Mouse (Mus musculus) heart, postnatal 0 days (tissue): Measurements from ENCODE around the gene Hectd2. TPM values are rescaled to one million over a fixed set of nuclear protein-coding genes. Genes with fewer than 3 reads are reported as not detected.
A peak's percentile ranks its signal among the peaks of the same experiment; 100 is the strongest.

Source experiments
- ATAC-seq: fragments of 200-750 bp; cut with Nextera tagmentation; 2 replicates; pipeline ENCODE4 v1.8.0; 2017; ENCODE audit warnings: low read depth, moderate number of reproducible peaks, moderate library complexity; ENCODE audit not compliant: insufficient read depth
- DNase-seq: peaks from one replicate; pipeline ENCODE4 v3.0.0-alpha.2; 2016; ENCODE audit warnings: low spot score
- H3K27ac ChIP-seq: fragments of 300-500 bp; sonication (generic); 2 replicates; pipeline ENCODE4 v1.5.1; 2014; ENCODE audit warnings: low read depth, mild to moderate bottlenecking
- H3K27me3 ChIP-seq: fragments of 300-500 bp; sonication (generic); 2 replicates; pipeline ENCODE4 v1.6.1; 2014; ENCODE audit warnings: low read length, mixed read lengths; ENCODE audit not compliant: control insufficient read depth, insufficient read depth
- H3K36me3 ChIP-seq: fragments of 300-500 bp; sonication (generic); replicated peaks from 2 replicates; pipeline ENCODE4 v1.6.1; 2014; ENCODE audit warnings: low read length, mixed read lengths; ENCODE audit not compliant: control insufficient read depth, insufficient read depth
- H3K4me1 ChIP-seq: fragments of 300-500 bp; sonication (generic); 2 replicates; pipeline ENCODE4 v1.6.1; 2014; ENCODE audit warnings: antibody characterized with exemption; ENCODE audit not compliant: control insufficient read depth, insufficient read depth
- H3K4me2 ChIP-seq: fragments of 300-500 bp; sonication (generic); 2 replicates; pipeline ENCODE4 v1.6.1; 2014; ENCODE audit warnings: low read depth, mild to moderate bottlenecking, low read length, moderate library complexity
- H3K4me3 ChIP-seq: fragments of 300-500 bp; sonication (generic); 2 replicates; pipeline ENCODE4 v1.5.1; 2014; ENCODE audit warnings: low read depth, low read length
- H3K9ac ChIP-seq: fragments of 300-500 bp; sonication (generic); replicated peaks from 2 replicates; pipeline ENCODE4 v1.6.1; 2014; ENCODE audit warnings: low read depth, low read length, mixed read lengths
- H3K9me3 ChIP-seq: fragments of 300-500 bp; sonication (generic); replicated peaks from 2 replicates; pipeline ENCODE4 v1.6.1; 2016; ENCODE audit warnings: low read length; ENCODE audit not compliant: control insufficient read depth
- CTCF ChIP-seq: IDR thresholded peaks from 2 replicates; pipeline ENCODE4 v1.5.1; 2016; ENCODE audit warnings: antibody characterized with exemption, control low read depth, low read depth
- EP300 ChIP-seq: IDR thresholded peaks from 2 replicates; pipeline ENCODE4 v1.6.1; 2016; ENCODE audit warnings: antibody characterized with exemption, low read depth
- WGBS: fragments of 180-500 bp; shearing (Covaris S2); extraction: QIAGEN DNeasy Blood & Tissue Kit; methylation state at CpG from one replicate; pipeline ENCODE4 v1.1.7; 2014; 5-methylcytosine and 5-hydroxymethylcytosine counted together
- polyA plus RNA-seq: library from polyadenylated mRNA; unstranded; fragments of >200 nt; fragmentation: Nextera tagmentation; extraction: Ambion mirVana; gene quantifications from 2 replicates; pipeline ENCODE4 v1.2.1, GENCODE M21; 2015
- total RNA-seq: library from RNA; depleted of rRNA; stranded (reverse); fragments of >200 nt; gene quantifications from 2 replicates; pipeline ENCODE4 v1.2.3, GENCODE M21; 2014; ENCODE audit warnings: low replicate concordance; rRNA removed

The Hectd2 gene
- total and polyA plus RNA-seq, 2 experiments from 2014 or later: 1.9 to 3.9 TPM

GRCm38 (mm10) chr19:36669720-36670451 is 115.4 kb downstream of the Hectd2 start:
- Histone ChIP-seq H3K4me2 (no peak overlapping the region), H3K27me3 (no peaks in the 10 kb centered on the region), H3K9ac (0 out of 2 replicates have a peak overlapping the region, but pooled peaks have one; percentile 2), H3K27ac (peak overlapping the region; percentile 85), H3K4me1 (peaks cover 62% of the 10 kb centered on the region), H3K36me3 (no peaks in the 10 kb centered on the region), H3K4me3 (no peak overlapping the region), H3K9me3 (no peaks in the 10 kb centered on the region)
- ATAC-seq (no peak), DNase-seq (peak; percentile 4)
- TF ChIP-seq CTCF: no peak
- no peak for TF ChIP-seq EP300
- 50% methylated on average over 5 of the region's 5 CpGs for WGBS

Other genes starting within 250 kb of the Hectd2 start
- 19.2 and 34.3 TPM in 2 replicates for gene Pcgf5, start 206.3 kb upstream of the Hectd2 start, total RNA-seq
- 56.5 and 66.6 TPM in 2 replicates for gene Pcgf5, start 206.3 kb upstream of the Hectd2 start, polyA plus RNA-seq
- 35.1 and 56.9 TPM in 2 replicates for gene Ppp1r3c, start 182.0 kb downstream of the Hectd2 start, total RNA-seq
- 39.0 and 44.6 TPM in 2 replicates for gene Ppp1r3c, start 182.0 kb downstream of the Hectd2 start, polyA plus RNA-seq